Mouse (Mus musculus) neural tube, embryonic 10.5 days (tissue): Measurements from ENCODE around the gene Tctn1.
"Not testable (repeated sequence)": the region's sequence is repeated elsewhere in the genome, so short reads cannot be mapped to it uniquely, and the experiment has no call there.

Experiments used
- DNase-seq: peaks from one replicate; pipeline ENCODE4 v3.0.0-alpha.2; 2017; ENCODE audit warnings: low spot score; ENCODE audit errors: extremely low spot score

The Tctn1 gene

GRCm38 (mm10) chr5:122219655-122220629 is 44.3 kb downstream of the Tctn1 start:
- DNase-seq: no peak

GRCm38 (mm10) chr5:122218928-122219327 is 45.3 kb downstream of the Tctn1 start:
- DNase-seq: no peak

- DNase-seq: no peak
Measured at GRCm38 (mm10) chr5:122218109-122218905, 46.0 kb downstream of the Tctn1 start.

DNA sequence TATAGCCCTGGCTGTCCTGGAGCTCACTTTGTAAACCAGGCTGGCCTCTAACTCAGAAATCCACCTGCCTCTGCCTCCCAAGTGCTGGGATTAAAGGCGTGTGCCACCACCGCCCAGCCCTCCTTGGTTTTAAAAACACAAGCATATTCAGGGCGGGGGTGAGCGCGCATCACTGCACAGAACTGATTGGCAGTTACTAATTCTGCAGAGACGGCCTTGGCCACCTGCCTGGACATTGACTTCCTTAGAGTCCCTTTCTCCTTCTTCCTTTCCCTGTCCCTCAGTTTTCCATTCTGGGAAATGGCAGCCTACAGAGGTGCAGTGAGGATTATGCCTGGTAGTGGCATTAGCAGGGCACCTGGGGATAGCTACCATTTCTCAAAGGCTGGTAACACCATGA is 46.6 kb downstream of the Tctn1 start:
- DNase-seq: no peak

DNA sequence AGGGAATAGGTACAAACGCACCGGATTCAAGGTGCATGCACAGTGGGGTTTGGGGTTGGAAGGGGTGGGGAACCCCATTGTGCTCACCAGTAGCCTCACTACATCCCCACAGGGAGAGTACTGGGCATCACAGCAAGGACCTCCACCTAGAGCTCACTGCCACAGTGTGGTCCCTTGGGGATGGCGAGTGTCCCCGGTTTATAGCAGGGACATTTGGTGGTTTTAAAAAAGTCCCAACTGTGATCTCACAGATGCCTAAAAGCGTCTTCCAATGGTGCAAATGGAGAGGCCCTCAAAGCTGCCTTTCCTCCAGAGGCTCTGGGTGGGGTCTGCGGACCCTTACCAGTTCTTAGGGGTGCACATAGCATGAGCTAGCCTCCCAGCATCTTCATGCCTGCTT is 50.4 kb downstream of the Tctn1 start:
- no peak for DNase-seq

DNA sequence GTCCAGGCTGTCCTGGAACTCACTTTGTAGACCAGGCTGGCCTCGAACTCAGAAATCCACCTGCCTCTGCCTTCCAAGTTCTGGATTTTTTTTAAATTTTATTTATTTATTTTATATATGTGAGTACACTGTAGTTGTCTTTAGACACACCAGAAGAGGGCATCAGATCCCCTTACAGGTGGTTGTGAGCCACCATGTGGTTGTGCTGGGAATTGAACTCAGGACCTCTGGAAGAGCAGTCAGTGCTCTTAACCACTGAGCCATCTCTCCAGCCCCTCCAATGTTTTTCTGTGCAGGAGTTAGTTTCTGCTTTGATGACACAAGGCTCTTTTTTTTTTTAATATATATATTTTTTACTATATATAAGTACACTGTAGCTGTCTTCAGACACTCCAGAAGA is 51.4 kb downstream of the Tctn1 start:
- not testable (repeated sequence) for DNase-seq

GRCm38 (mm10) chr5:122212125-122212524 is 52.1 kb downstream of the Tctn1 start:
- no peak for DNase-seq

DNA sequence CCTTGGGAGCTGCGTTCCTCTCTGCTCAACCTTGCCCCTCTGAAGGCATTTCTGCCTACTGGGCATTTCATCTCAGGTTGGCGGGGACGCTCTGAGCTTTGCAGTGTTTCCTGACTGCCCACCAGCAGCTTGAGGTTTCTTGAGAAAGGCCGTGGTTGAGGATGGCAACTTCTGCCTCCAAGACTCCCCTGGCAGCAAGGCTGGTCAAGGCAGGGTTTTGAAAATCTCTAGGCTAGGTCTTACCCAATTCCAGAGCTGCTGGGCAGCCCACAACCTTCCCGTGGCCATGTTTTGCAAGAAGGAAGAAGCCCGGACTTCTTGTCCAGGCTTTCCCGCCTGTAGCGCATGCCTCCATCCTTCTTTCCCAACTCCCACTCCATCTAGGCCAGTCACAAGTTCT is 53.4 kb downstream of the Tctn1 start:
- DNase-seq: no peak

DNA sequence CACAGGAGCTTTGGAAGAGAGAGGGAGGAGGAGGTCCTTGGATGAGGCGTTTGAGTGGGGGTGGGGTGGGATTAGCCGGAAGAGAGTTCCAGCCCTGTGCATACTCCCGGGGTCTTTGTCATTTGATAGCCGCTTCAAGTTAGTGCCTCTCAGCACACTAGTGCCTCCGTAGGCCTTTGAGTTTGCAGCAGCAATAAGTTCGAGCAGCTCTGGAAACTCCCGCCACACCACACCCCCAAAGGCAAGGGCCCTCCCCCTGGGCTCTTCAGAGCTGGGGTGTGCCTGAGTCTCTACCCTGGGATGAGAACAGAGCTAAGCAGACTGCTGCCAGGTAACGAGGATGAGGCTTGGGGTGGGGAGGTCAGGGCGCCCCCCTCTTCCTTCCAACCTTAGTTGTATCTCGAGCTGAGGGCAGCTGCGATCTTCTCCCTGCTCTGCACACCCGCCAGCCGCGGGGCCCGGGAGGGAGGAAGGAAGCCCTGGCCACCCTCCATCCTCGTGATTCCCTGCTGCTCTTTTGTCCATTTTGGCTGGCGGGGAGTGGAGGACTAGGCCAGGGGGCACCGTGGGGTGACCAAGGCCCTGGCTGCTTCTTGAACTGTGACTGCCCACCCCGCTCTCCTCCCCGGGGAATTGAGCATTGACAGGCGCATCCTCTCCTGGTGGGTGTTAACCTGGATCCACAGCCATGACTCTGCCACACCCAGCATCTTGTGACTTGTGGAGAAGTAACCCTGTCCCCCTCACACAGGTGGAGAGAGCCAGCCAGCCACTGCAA is 54.5 kb downstream of the Tctn1 start:
- DNase-seq: peak; percentile 69

DNA sequence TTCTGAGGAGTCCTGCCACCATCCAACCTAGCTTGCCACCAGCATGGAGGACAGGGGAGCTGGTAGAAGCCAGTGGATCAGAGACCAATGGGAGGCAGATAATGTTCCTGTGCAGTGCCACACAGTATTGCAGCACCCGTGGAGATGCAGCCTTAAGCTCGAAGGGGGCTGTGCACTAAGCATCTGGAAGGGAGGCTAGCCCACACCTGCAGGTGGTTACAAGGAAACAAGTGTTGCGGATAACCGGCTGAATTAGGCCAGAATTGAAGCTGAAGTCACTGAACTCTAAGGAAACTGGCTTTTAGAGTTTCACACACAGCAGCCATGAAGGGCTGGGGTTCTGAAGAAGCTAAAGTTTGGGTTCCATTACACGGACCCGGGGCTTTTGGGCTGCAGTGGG is 55.4 kb downstream of the Tctn1 start:
- DNase-seq: no peak

DNA sequence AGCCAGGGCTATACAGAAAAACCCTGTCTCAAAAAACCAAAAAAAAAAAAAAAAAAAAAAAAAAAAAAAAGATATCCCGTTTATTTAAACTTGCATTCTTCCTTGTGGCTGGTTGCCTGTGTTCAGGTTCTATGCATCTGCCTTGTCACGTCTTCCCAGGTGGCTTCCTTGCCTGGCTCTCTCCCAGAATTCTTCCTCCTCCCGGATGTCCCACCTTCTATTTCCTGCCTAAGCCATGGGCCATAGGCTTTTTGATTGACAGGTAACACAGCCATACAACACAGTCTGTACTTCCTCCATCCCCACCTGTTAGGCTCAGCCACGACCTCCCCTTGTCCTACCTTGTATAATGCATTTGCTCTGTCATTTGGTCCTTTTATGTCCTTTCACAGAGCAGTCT is 57.8 kb downstream of the Tctn1 start, which contains the start of gene Hvcn1:
TSS of gene Hvcn1 (plus strand) at position 330 of the 400 bp plus-strand sequence.
- DNase-seq: no peak

DNA sequence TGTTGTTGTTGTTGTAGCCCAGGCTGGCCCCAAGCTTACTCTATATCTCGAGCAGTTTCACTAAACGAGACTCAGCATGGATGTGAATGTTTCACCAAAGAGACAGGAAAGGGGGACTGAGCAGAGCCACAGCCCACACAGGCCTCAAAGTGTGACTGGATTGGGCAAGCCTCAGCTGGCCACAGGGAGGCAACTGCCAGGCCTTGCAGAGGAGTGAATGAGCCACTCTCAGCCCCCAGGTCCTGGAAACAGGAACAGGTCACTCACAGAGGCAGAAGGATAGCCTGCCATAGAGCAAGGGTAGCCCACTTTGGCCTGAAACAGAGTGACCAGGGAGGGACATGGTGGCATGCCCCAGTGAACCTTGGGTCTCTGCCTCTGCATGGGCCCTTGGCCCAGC is 60.1 kb downstream of the Tctn1 start:
- no peak for DNase-seq

DNA sequence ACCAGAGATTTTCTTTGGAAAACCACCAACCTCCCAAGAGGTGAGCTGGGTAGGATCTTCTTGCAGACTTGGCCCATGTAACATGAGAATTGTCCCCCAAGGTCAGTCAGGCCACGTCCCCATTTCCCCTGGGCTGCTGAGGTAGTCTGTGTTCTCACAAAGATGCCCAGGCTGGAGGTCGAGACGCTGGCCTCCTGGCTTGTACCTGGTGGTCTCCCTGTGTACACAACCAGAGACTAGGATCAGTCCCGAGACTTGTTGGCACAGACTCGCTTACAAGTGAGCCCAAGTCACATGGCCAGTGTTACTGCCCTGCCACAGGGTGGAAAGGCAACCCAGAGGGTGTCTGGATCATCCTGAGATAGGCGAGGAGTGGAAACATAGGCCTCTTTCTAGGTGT is 62.4 kb downstream of the Tctn1 start:
- DNase-seq: no peak

DNA sequence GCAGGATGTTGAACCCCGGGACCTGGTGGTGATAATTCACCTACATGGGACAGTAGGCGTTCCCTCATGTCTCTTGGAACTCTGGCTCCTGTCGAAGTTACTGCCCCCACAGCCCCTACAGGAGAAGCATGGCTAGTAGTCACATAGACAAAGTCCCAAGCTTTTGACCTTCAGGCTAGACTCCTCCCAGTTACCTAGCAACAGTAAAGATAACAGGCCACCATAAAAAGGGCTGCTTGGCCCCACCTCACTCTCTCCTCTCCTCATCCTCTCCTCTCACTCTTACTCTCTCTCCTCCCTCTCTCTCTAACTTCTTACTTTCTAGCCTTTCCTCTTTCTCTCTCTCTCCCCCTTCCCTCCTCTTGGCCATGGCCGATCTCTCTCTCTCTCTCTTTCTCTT is 63.4 kb downstream of the Tctn1 start:
- no peak for DNase-seq

DNA sequence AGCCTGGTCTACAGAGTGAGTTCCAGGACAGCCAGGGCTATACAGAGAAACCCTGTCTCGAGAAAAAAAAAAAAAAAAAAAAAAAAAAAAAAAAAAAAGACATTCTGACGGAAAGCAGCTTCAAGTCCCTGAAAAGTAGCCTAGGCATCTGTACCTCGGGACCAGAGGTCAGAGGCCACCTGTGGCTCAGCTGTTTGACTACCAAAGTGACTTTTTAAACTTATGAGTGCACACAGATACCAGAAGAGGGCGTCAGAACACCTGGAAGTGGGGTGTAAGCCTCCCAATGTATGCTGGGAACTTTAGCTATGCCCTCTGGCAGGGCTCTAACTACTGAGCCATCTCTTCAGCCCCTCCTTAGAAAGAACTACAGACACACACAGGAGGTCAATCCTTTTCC is 71.9 kb downstream of the Tctn1 start:
- no peak for DNase-seq

DNA sequence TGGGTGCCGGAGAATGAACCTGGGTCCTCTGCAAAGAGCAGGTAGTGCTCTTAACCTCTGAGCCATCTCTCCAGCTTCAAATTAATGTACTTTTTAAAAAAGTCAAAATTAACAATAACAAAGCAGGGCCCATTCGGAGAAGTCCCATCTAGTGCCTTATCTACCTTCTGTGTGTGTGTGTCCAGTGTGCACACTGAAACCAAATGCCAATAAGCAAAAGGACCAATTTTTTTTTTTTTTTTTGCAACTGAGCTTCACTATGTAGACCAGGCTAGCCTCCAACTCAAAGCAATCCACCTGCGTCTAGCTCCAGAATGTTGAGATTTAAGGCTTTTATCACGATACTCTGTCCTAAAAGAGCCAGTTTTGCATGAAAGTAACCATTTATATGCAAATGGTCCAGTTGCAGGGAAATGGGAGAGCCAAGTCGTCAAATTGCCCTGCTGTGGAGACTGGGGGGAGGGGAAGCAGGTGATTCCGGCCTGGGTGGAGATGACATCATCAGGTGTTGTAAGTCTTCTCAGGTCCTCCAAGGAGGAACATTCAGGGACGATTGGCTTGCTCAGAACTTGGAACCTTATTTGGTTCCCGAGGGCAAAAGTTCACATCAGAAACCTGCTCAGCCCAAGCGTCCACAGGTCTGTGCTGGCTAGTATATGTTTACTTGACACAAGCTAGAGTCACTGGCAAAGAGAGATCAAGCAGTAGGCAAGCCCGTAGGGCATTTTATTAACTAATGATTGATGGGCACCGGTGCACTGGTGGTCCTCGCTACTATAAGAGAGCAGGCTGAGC is 72.8 kb downstream of the Tctn1 start:
- DNase-seq: no peak

DNA sequence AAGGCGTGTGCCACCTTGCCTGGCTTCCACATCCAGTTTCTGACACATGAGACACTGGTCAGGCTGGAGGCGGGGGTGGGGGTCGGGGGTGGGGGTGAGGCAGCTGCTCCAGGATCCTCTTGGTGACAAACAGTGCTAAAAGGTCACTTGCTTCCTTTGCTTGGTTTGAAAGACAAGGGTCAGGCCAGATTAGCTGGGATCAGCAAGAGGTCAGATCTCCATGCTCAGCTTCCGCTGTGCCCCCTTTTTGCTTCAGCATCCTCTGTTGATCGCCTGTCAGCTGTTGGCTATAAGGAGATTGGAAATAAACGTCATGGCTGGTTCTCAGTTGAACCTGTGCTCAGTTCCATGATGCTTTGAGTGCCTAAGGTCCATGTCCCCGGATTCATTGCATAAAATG is 73.8 kb downstream of the Tctn1 start:
- no peak for DNase-seq

DNA sequence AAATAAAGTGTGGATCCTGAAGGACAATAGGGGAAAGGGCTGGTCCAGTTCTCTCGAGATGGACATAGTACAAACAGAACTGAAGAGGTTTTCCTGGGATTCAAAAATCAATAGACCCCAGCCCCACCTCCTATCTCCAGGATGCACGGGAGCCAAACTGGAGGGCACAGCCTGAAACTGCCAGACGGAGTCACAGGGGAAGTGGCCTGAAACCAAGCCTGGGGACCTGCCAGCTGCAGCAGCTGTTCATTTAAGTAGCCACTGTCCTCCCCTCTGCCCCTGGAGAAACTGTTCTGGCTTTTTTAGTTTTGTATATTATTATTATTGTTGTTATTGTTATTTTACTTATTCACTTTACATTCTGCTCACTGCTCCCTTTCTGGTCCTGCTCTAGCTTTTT is 75.1 kb downstream of the Tctn1 start:
- DNase-seq: no peak
